In the genomic region with DNA sequence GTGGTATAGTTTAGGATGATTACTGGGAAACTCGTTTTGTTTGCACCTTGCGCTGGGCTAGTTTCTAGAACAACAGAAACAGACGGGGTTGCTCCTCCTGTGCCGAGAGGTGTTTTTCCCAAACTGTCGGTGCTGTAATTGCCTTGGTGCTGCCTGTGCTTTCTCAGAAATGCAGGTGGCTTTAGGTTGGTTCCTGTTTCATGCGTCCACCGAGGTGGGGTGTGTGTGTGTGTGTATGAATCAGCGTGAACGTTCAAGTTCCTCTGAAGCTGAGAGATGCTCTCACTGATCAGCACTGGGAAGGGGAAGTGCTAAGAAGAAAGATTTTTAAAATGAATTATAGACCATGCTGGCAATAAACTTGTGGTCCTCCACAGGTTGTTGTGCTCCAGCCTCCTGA, we compare ENCODE assay signal across 21 mouse cellular contexts. TPM values are rescaled to one million over a fixed set of nuclear protein-coding genes. Genes with fewer than 3 reads are reported as not detected.
DNase-seq lines count a peak whose midpoint lies in the region; ATAC-seq and TF ChIP-seq lines count a peak whose summit lies in the region.
"Had no signal": no experiment of that assay in that cellular context is flagged by ENCODE, and none has a peak within 500 bp of the region (broad histone marks: within the 10 kb centered on the region; RNA-seq: fewer than 3 reads in every experiment).

No protein-coding gene starts in this region.

- H3K4me1 ChIP-seq in embryonic facial prominence, embryonic 15.5 days = 0 out of 2 replicates have a peak, but pooled peaks cover 3% of the 10 kb centered on the region
- no peaks in the 10 kb centered on the region for H3K4me1 ChIP-seq in embryonic facial prominence, embryonic 10.5 days
- no peaks in the 10 kb centered on the region for H3K4me1 ChIP-seq in stomach, postnatal 0 days (replicated peaks; ENCODE audit: control insufficient read depth, insufficient read depth)
- H3K4me1 ChIP-seq: forebrain, embryonic 10.5 days; heart, embryonic 15.5 days; hindbrain, embryonic 13.5 days; kidney, embryonic 15.5 days; neural tube, embryonic 12.5 days had no signal

- TF ChIP-seq EP300 in stomach, postnatal 0 days (optimal IDR thresholded peaks at IDR 0.05) = peak; percentile 0

- no peak overlapping the region for H3K4me3 ChIP-seq in embryonic facial prominence, embryonic 15.5 days (replicated peaks)
- no peak overlapping the region for H3K4me3 ChIP-seq in embryonic facial prominence, embryonic 10.5 days
- H3K4me3 ChIP-seq in stomach, postnatal 0 days (ENCODE audit: low read depth, low read length) = no peak overlapping the region
- H3K4me3 ChIP-seq: forebrain, embryonic 10.5 days; heart, embryonic 15.5 days; hindbrain, embryonic 13.5 days; kidney, embryonic 15.5 days; liver, embryonic 13.5 days; neural tube, embryonic 12.5 days had no signal

- intact Hi-C loops in left cerebral cortex, postnatal 4 days (cut with DNase I) = no loop called here

- peak; percentile 20; the same call in 1 of the 2 replicates for ATAC-seq in embryonic facial prominence, embryonic 15.5 days (ENCODE audit: insufficient number of reproducible peaks, low FRiP score, low TSS enrichment, low read depth)
- peak; percentile 95 for ATAC-seq in megakaryocyte, adult 5-6 weeks (ENCODE audit: poor library complexity, severe bottlenecking)
- ATAC-seq in stomach, postnatal 0 days (ENCODE audit: low FRiP score, low TSS enrichment) = peak; percentile 60; the same call in 1 of the 2 replicates
- ATAC-seq: activated CD4-positive, CD25-positive, alpha-beta regulatory T cell, adult 4 months; intestine, embryonic 16.5 days; Patski had no signal

- no peaks in the 10 kb centered on the region for H3K27me3 ChIP-seq in embryonic facial prominence, embryonic 15.5 days
- H3K27me3 ChIP-seq in embryonic facial prominence, embryonic 10.5 days (replicated peaks; ENCODE audit: low read depth, poor library complexity, severe bottlenecking) = no peaks in the 10 kb centered on the region
- no peaks in the 10 kb centered on the region for H3K27me3 ChIP-seq in stomach, postnatal 0 days (ENCODE audit: control insufficient read depth, insufficient read depth, low read length)
- H3K27me3 ChIP-seq: heart, embryonic 15.5 days; hindbrain, embryonic 13.5 days; kidney, embryonic 15.5 days; liver, embryonic 13.5 days; neural tube, embryonic 12.5 days; Patski had no signal

- H3K36me3 ChIP-seq in embryonic facial prominence, embryonic 15.5 days = peaks cover 8% of the 10 kb centered on the region; the same call in 1 of the 2 replicates
- peaks cover 31% of the 10 kb centered on the region for H3K36me3 ChIP-seq in embryonic facial prominence, embryonic 10.5 days (replicated peaks)
- H3K36me3 ChIP-seq in stomach, postnatal 0 days (ENCODE audit: control insufficient read depth, insufficient read depth, low read length) = peaks cover 2% of the 10 kb centered on the region; the same call in 1 of the 2 replicates
- H3K36me3 ChIP-seq: heart, embryonic 15.5 days; kidney, embryonic 15.5 days had no signal

- no peaks in the 10 kb centered on the region for H3K9me3 ChIP-seq in embryonic facial prominence, embryonic 15.5 days (replicated peaks)
- H3K9me3 ChIP-seq in embryonic facial prominence, embryonic 10.5 days = no peaks in the 10 kb centered on the region
- no peaks in the 10 kb centered on the region for H3K9me3 ChIP-seq in stomach, postnatal 0 days (ENCODE audit: control insufficient read depth, low read length)
- H3K9me3 ChIP-seq: forebrain, embryonic 10.5 days; heart, embryonic 15.5 days; hindbrain, embryonic 13.5 days; kidney, embryonic 15.5 days; liver, embryonic 13.5 days; neural tube, embryonic 12.5 days had no signal

- DNase-seq in embryonic facial prominence, embryonic 10.5 days (ENCODE audit: low spot score) = no peak
- DNase-seq in B cell, adult 2 months = peak; percentile 21 to 42
- DNase-seq in stomach, postnatal 0 days (ENCODE audit: low spot score) = peak; percentile 34
- DNase-seq in adrenal gland, postnatal 14 days = no peak
- no peak for DNase-seq in left cerebral cortex, postnatal 4 days
- DNase-seq in urinary bladder, adult 2 months (ENCODE audit: low spot score) = no peak
- DNase-seq: adrenal gland, postnatal 25 days; cerebellum, adult 8-10 months; heart, adult 18-20 months; layer of hippocampus, postnatal 36 days; liver, embryonic 13.5 days had no signal

- no peak for TF ChIP-seq CTCF in stomach, postnatal 0 days (IDR thresholded peaks at IDR 0.05; ENCODE audit: low read depth)

- H3K27ac ChIP-seq in embryonic facial prominence, embryonic 15.5 days (replicated peaks) = peak overlapping the region; percentile 72
- H3K27ac ChIP-seq in embryonic facial prominence, embryonic 10.5 days (replicated peaks) = no peak overlapping the region
- peak overlapping the region; percentile 69 for H3K27ac ChIP-seq in stomach, postnatal 0 days (replicated peaks)
- H3K27ac ChIP-seq: forebrain, embryonic 10.5 days; heart, embryonic 15.5 days; hindbrain, embryonic 13.5 days; kidney, embryonic 15.5 days; liver, embryonic 13.5 days; neural tube, embryonic 12.5 days had no signal

- WGBS in embryonic facial prominence, embryonic 15.5 days = 62% methylated on average over 9 of the region's 9 CpGs
- WGBS in embryonic facial prominence, embryonic 10.5 days = 89% methylated on average over 9 of the region's 9 CpGs
- WGBS in stomach, postnatal 0 days = 61% methylated on average over 9 of the region's 9 CpGs

- no peak overlapping the region for H3K9ac ChIP-seq in embryonic facial prominence, embryonic 15.5 days
- no peak overlapping the region for H3K9ac ChIP-seq in stomach, postnatal 0 days (ENCODE audit: low read length)
- H3K9ac ChIP-seq: heart, embryonic 15.5 days; hindbrain, embryonic 13.5 days; kidney, embryonic 15.5 days; liver, embryonic 13.5 days; neural tube, embryonic 12.5 days had no signal

- H3K4me2 ChIP-seq in embryonic facial prominence, embryonic 15.5 days (replicated peaks) = no peak overlapping the region
- H3K4me2 ChIP-seq in stomach, postnatal 0 days (replicated peaks; ENCODE audit: low read depth) = no peak overlapping the region
- H3K4me2 ChIP-seq: heart, embryonic 15.5 days; hindbrain, embryonic 13.5 days; kidney, embryonic 15.5 days; liver, embryonic 13.5 days; neural tube, embryonic 12.5 days had no signal

RNA-seq across cellular contexts. Expression of gene Zfp750, which starts 33.3 kb away (rescaled TPM):
- 26.7 and 33.2 TPM in 2 replicates for polyA plus RNA-seq in embryonic facial prominence, embryonic 15.5 days (2015; fragmentation: Nextera tagmentation; extraction: Ambion mirVana)
- polyA plus RNA-seq in embryonic facial prominence, embryonic 10.5 days (2016; fragmentation: Nextera tagmentation; extraction: Ambion mirVana) = 0.73 and 0.91 TPM in 2 replicates
- 0.75 and 1.6 TPM in 2 replicates for total RNA-seq in megakaryocyte, adult 5-6 weeks (2015)
- 0.07 and 0.24 TPM in 2 replicates for total RNA-seq in megakaryocyte, adult 5-6 weeks (2017)
- polyA plus RNA-seq in stomach, postnatal 0 days (2015; fragmentation: Nextera tagmentation; extraction: Ambion mirVana) = 19.2 and 22.7 TPM in 2 replicates
- 1.0 and 1.8 TPM in 2 replicates for total RNA-seq in adrenal gland, postnatal 14 days (2021)
- total RNA-seq in left cerebral cortex, postnatal 4 days (2021) = not detected
- polyA plus RNA-seq in urinary bladder, adult 2 months (2012; rRNA removed) = 11.4 and 15.0 TPM in 2 replicates
- polyA plus RNA-seq: Patski had no signal

RNA-seq across cellular contexts. Expression of gene Tbcd, which starts 34.1 kb away (rescaled TPM):
- 42.9 and 46.7 TPM in 2 replicates for polyA plus RNA-seq in embryonic facial prominence, embryonic 15.5 days (2015; fragmentation: Nextera tagmentation; extraction: Ambion mirVana)
- 55.0 and 57.7 TPM in 2 replicates for polyA plus RNA-seq in embryonic facial prominence, embryonic 10.5 days (2016; fragmentation: Nextera tagmentation; extraction: Ambion mirVana)
- total RNA-seq in megakaryocyte, adult 5-6 weeks (2015) = 28.1 and 28.7 TPM in 2 replicates
- 34.9 and 43.7 TPM in 2 replicates for total RNA-seq in megakaryocyte, adult 5-6 weeks (2017)
- polyA plus RNA-seq in stomach, postnatal 0 days (2015; fragmentation: Nextera tagmentation; extraction: Ambion mirVana) = 36.8 and 41.3 TPM in 2 replicates
- total RNA-seq in adrenal gland, postnatal 14 days (2021) = 31.6 and 37.9 TPM in 2 replicates
- 10 to 100 TPM; 68.4 to 75.2 TPM for total RNA-seq in left cerebral cortex, postnatal 4 days (2021)
- polyA plus RNA-seq in urinary bladder, adult 2 months (2012; rRNA removed) = 42.5 and 44.8 TPM in 2 replicates

RNA-seq across cellular contexts. Expression of gene Fn3k, which starts 51.2 kb away (rescaled TPM):
- polyA plus RNA-seq in embryonic facial prominence, embryonic 15.5 days (2015; fragmentation: Nextera tagmentation; extraction: Ambion mirVana) = 1.7 and 2.1 TPM in 2 replicates
- polyA plus RNA-seq in embryonic facial prominence, embryonic 10.5 days (2016; fragmentation: Nextera tagmentation; extraction: Ambion mirVana) = 0.30 and 0.50 TPM in 2 replicates
- 0.36 and 0.45 TPM in 2 replicates for total RNA-seq in megakaryocyte, adult 5-6 weeks (2015)
- 0.18 and 1.1 TPM in 2 replicates for total RNA-seq in megakaryocyte, adult 5-6 weeks (2017)
- 0.44 and 0.52 TPM in 2 replicates for polyA plus RNA-seq in stomach, postnatal 0 days (2015; fragmentation: Nextera tagmentation; extraction: Ambion mirVana)
- 7.6 and 13.7 TPM in 2 replicates for total RNA-seq in adrenal gland, postnatal 14 days (2021)
- 1 to 10 TPM; 4.9 to 5.7 TPM for total RNA-seq in left cerebral cortex, postnatal 4 days (2021)
- 2.6 and 3.8 TPM in 2 replicates for polyA plus RNA-seq in urinary bladder, adult 2 months (2012; rRNA removed)

Comparison
In these comparisons a context has a peak if more than half of its experiments do, and no peak if none do; other contexts are left out.
1. ATAC-seq: peak in every context shown above with its lines; median percentile 95 in megakaryocyte, adult 5-6 weeks; 60 in stomach, postnatal 0 days; 20 in embryonic facial prominence, embryonic 15.5 days.
2. DNase-seq: peak in B cell, adult 2 months (2 of 2) and stomach, postnatal 0 days (single experiment); none in embryonic facial prominence, embryonic 10.5 days (single experiment), adrenal gland, postnatal 14 days (single experiment), left cerebral cortex, postnatal 4 days (single experiment) and urinary bladder, adult 2 months (single experiment).